Mouse (Mus musculus) olfactory bulb, adult 2 months (tissue): ENCODE measurements around the gene Crispld2.

Source experiments
- CTCF ChIP-seq: fragments of 200-500 bp; IDR thresholded peaks from 2 replicates; pipeline ENCODE4 v1.5.1; 2012; ENCODE audit warnings: low read depth, mild to moderate bottlenecking, low read length, moderate library complexity; ENCODE audit not compliant: insufficient read depth
- POLR2A ChIP-seq: fragments of 200-500 bp; IDR thresholded peaks from 2 replicates; pipeline ENCODE4 v1.6.1; 2012; ENCODE audit warnings: mild to moderate bottlenecking, low read depth, low read length, moderate library complexity; ENCODE audit not compliant: insufficient read depth

GRCm38 (mm10) chr8:120007178-120007577, 14.9 kb downstream of the Crispld2 start:
- no peak for TF ChIP-seq CTCF
- TF ChIP-seq POLR2A: no peak
